Mouse (Mus musculus) bone marrow macrophage, adult 2 months (primary cell): Measurements from ENCODE around the gene Orm1.

Source experiments
- CTCF ChIP-seq: IDR thresholded peaks from 2 replicates; pipeline ENCODE4 v1.5.1; 2012; ENCODE audit warnings: low read depth, mild to moderate bottlenecking, low read length, moderate library complexity
- POLR2A ChIP-seq: IDR thresholded peaks from 2 replicates; pipeline ENCODE4 v1.6.1; 2012; ENCODE audit warnings: mild to moderate bottlenecking, low read depth, low read length, borderline replicate concordance

GRCm38 (mm10) chr4:63333403-63333802, 11.0 kb upstream of the Orm1 start:
- TF ChIP-seq CTCF (no peak), POLR2A (no peak)
